Mouse (Mus musculus) limb, embryonic 14.5 days (tissue): ENCODE measurements around the gene Mms19. TPM values are rescaled to one million over a fixed set of nuclear protein-coding genes. Genes with fewer than 3 reads are reported as not detected.

Source experiments
- ATAC-seq: fragments of 200-750 bp; cut with Nextera tagmentation; 2 replicates; pipeline ENCODE4 v1.8.0; 2017; ENCODE audit warnings: low read depth, moderate number of reproducible peaks, moderate TSS enrichment; ENCODE audit not compliant: low FRiP score
- DNase-seq: peaks from one replicate; pipeline ENCODE4 v3.0.0-alpha.2; 2015; ENCODE audit warnings: low spot score
- H3K27ac ChIP-seq: fragments of 300-500 bp; sonication (generic); replicated peaks from 2 replicates; pipeline ENCODE4 v1.5.1; 2014; ENCODE audit warnings: low read depth, mild to moderate bottlenecking, low read length, moderate library complexity, mixed read lengths
- H3K27me3 ChIP-seq: fragments of 300-500 bp; sonication (generic); 2 replicates; pipeline ENCODE4 v1.6.1; 2014; ENCODE audit warnings: low read length, mixed read lengths; ENCODE audit not compliant: control insufficient read depth, insufficient read depth
- H3K36me3 ChIP-seq: fragments of 300-500 bp; sonication (generic); 2 replicates; pipeline ENCODE4 v1.6.1; 2014; ENCODE audit warnings: mild to moderate bottlenecking, low read length, moderate library complexity, mixed read lengths; ENCODE audit not compliant: control insufficient read depth, insufficient read depth
- H3K4me1 ChIP-seq: fragments of 300-500 bp; sonication (generic); 2 replicates; pipeline ENCODE4 v1.6.1; 2014; ENCODE audit warnings: antibody characterized with exemption, low read length, mixed read lengths; ENCODE audit not compliant: control insufficient read depth, insufficient read depth
- H3K4me2 ChIP-seq: fragments of 300-500 bp; sonication (generic); replicated peaks from 2 replicates; pipeline ENCODE4 v1.6.1; 2014; ENCODE audit warnings: low read depth, mild to moderate bottlenecking, low read length, moderate library complexity; ENCODE audit not compliant: severe bottlenecking
- H3K4me3 ChIP-seq: fragments of 300-500 bp; sonication (generic); replicated peaks from 2 replicates; pipeline ENCODE4 v1.5.1; 2014; ENCODE audit warnings: low read length
- H3K9ac ChIP-seq: fragments of 300-500 bp; sonication (generic); 2 replicates; pipeline ENCODE4 v1.6.1; 2014; ENCODE audit warnings: mild to moderate bottlenecking, low read depth, low read length, moderate library complexity; ENCODE audit not compliant: severe bottlenecking
- H3K9me3 ChIP-seq: fragments of 300-500 bp; sonication (generic); 2 replicates; pipeline ENCODE4 v1.6.1; 2016; ENCODE audit warnings: low read length; ENCODE audit not compliant: control insufficient read depth
- POLR2A ChIP-seq: fragments of 200-500 bp; IDR thresholded peaks from 2 replicates; pipeline ENCODE4 v1.8.0; 2012; ENCODE audit warnings: inconsistent platforms, mild to moderate bottlenecking, moderate library complexity, borderline replicate concordance; ENCODE audit not compliant: insufficient read depth, insufficient read length; ENCODE audit errors: extremely low read depth
- WGBS: fragments of 180-500 bp; shearing (Covaris S2); extraction: QIAGEN DNeasy Blood & Tissue Kit; methylation state at CpG from one replicate; pipeline ENCODE4 v1.1.7; 2014; 5-methylcytosine and 5-hydroxymethylcytosine counted together
- polyA plus RNA-seq, 2 experiments: library from polyadenylated mRNA; depleted of rRNA in 1 of 2; stranded (reverse) in 1 of 2; unstranded in 1 of 2; fragments of >200 nt; fragmentation: Nextera tagmentation in 1 of 2; extraction: Ambion mirVana in 1 of 2; gene quantifications; 2 replicates each; pipeline versions ENCODE4 v1.2.1 to v1.2.3; 2012 to 2014

Mms19 gene
- polyA plus RNA-seq, 2 experiments, result 30.0 to 83.7 TPM

DNA sequence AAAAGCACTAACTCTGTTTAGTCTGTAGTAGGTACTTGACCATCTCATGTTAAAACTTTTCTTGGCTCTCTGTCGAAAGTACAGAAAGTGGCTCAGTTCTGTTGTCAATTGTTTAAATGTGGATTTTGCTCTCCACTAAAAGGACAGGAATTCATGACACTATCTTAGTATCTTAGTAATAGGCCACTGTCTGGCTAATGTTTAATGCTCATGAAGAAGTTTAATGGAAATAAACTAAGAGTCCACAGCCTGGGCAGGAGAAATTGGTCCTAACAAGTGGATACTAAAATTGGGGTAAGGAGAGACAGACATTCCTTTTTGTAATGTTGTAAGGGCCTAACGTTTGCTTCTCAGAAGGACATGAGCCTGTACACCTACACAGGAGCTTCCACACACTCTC lies 70.6 kb downstream of the Mms19 start:
- Histone ChIP-seq H3K4me3 (no peak overlapping the region), H3K27me3 (no peaks in the 10 kb centered on the region), H3K9me3 (no peaks in the 10 kb centered on the region), H3K4me2 (no peak overlapping the region), H3K27ac (no peak overlapping the region), H3K4me1 (peaks cover 20% of the 10 kb centered on the region), H3K9ac (no peak overlapping the region), H3K36me3 (peaks cover 4% of the 10 kb centered on the region; the same call in 1 of the 2 replicates)
- DNase-seq (no peak), ATAC-seq (no peak)
- no peak for TF ChIP-seq POLR2A
- WGBS, result 86% methylated on average over 2 of the region's 2 CpGs

DNA sequence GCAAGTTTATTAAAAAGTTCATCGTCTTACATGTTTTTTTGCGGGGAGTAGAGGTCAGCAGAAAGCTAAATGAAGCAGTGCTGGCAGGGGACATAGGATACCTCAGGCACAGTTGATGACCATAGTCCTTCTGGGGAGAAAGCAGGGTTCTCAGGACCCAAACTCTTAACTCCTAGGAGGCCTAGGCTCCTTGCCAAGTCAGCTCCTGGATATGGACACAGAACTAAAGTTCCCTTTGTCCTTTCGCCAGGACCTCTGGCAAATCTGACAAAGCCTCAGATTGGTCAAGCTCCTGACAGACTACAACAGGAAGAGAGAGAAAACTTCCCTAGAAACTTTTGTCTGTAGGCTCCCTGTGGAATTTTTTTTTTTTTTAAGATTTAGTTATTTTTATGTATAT lies 72.2 kb downstream of the Mms19 start:
- no peaks in the 10 kb centered on the region for H3K27me3 ChIP-seq
- H3K27ac ChIP-seq, result no peak overlapping the region
- H3K4me3 ChIP-seq, result no peak overlapping the region
- H3K4me2 ChIP-seq, result no peak overlapping the region
- no peaks in the 10 kb centered on the region for H3K9me3 ChIP-seq
- H3K9ac ChIP-seq, result no peak overlapping the region
- no peak for TF ChIP-seq POLR2A
- no peaks in the 10 kb centered on the region for H3K36me3 ChIP-seq
- peaks cover 8% of the 10 kb centered on the region for H3K4me1 ChIP-seq
- WGBS, result 92% methylated on average over 3 of the region's 3 CpGs
- ATAC-seq (no peak), DNase-seq (no peak)

DNA sequence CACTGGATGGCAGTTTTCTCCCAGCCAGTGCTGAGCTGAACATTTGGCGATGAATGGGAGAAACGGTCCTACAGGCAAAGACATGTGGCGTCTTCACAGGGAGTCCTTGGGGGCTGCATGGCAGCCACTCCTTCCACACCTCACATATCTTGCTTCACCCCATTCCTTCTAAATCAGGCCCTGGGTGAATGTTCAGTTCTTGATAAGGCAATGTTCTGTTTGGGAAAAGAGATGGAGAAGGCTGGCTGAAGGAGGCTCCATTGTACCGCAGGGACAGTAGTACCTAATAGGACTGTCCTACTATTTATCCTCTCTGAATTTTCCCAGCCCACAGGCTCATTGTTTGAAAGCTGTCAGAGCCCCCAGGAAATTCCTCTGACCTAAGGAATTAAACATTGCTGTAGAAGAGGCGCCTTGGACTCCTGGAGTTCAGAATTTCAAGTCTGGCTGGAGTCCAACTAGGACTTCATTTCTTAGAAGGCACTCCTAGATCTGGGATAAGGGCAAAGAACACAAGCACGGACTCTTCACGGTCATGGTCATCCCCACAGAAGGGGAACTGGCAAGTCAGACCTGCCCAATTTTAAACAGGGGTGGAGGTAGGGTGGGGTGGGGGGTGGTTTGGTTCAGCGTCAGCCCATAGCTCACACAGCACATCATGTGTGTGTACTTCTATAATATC lies 73.7 kb downstream of the Mms19 start:
- Histone ChIP-seq H3K36me3 (no peaks in the 10 kb centered on the region), H3K9ac (no peak overlapping the region), H3K4me1 (no peaks in the 10 kb centered on the region), H3K9me3 (no peaks in the 10 kb centered on the region), H3K4me3 (no peak overlapping the region), H3K27ac (no peak overlapping the region), H3K27me3 (no peaks in the 10 kb centered on the region), H3K4me2 (no peak overlapping the region)
- TF ChIP-seq POLR2A, result no peak
- DNase-seq (no peak), ATAC-seq (no peak)
- 42% methylated on average over 8 of the region's 8 CpGs for whole genome bisulfite sequencing

GRCm38 (mm10) chr19:41906311-41907078 lies 74.5 kb downstream of the Mms19 start:
- Histone ChIP-seq H3K27me3 (no peaks in the 10 kb centered on the region), H3K9ac (no peak overlapping the region), H3K9me3 (no peaks in the 10 kb centered on the region), H3K4me2 (no peak overlapping the region), H3K27ac (no peak overlapping the region), H3K4me3 (no peak overlapping the region), H3K4me1 (no peaks in the 10 kb centered on the region), H3K36me3 (no peaks in the 10 kb centered on the region)
- DNase-seq, result no peak
- no peak for TF ChIP-seq POLR2A
- 60% methylated on average over 6 of the region's 6 CpGs for WGBS
- no peak for ATAC-seq

- Histone ChIP-seq H3K27me3 (no peaks in the 10 kb centered on the region), H3K9me3 (no peaks in the 10 kb centered on the region), H3K4me3 (no peak overlapping the region), H3K36me3 (no peaks in the 10 kb centered on the region), H3K4me2 (no peak overlapping the region), H3K27ac (no peak overlapping the region), H3K9ac (no peak overlapping the region), H3K4me1 (no peaks in the 10 kb centered on the region)
- DNase-seq (no peak), ATAC-seq (no peak)
- 77% methylated on average over 2 of the region's 2 CpGs for WGBS
- TF ChIP-seq POLR2A, result no peak
Measured at GRCm38 (mm10) chr19:41905246-41905645, 75.7 kb downstream of the Mms19 start.
